Mouse (Mus musculus) fibroblast of lung, adult 2 months (primary cell): ENCODE results near the gene Lag3.

ENCODE experiments used
- DNase-seq: peaks from one replicate; pipeline ENCODE4 v3.0.0-alpha.2; 2011; ENCODE audit warnings: low read depth

The Lag3 gene

GRCm38 (mm10) chr6:124919695-124920317 lies 8.3 kb upstream of the Lag3 start, which contains the start of gene Ptms:
TSS of gene Ptms (minus strand) at chr6:124920103.
- DNase-seq = peak; percentile 97

GRCm38 (mm10) chr6:124918890-124919627 lies 7.6 kb upstream of the Lag3 start:
- no peak for DNase-seq

GRCm38 (mm10) chr6:124918331-124918690 lies 6.8 kb upstream of the Lag3 start:
- no peak for DNase-seq

GRCm38 (mm10) chr6:124917518-124918330 lies 6.2 kb upstream of the Lag3 start:
- peak; percentile 74 for DNase-seq

GRCm38 (mm10) chr6:124916695-124917517 lies 5.4 kb upstream of the Lag3 start:
- DNase-seq = peak; percentile 42

- no peak for DNase-seq
Observed at GRCm38 (mm10) chr6:124915942-124916694, 4.6 kb upstream of the Lag3 start.

DNA sequence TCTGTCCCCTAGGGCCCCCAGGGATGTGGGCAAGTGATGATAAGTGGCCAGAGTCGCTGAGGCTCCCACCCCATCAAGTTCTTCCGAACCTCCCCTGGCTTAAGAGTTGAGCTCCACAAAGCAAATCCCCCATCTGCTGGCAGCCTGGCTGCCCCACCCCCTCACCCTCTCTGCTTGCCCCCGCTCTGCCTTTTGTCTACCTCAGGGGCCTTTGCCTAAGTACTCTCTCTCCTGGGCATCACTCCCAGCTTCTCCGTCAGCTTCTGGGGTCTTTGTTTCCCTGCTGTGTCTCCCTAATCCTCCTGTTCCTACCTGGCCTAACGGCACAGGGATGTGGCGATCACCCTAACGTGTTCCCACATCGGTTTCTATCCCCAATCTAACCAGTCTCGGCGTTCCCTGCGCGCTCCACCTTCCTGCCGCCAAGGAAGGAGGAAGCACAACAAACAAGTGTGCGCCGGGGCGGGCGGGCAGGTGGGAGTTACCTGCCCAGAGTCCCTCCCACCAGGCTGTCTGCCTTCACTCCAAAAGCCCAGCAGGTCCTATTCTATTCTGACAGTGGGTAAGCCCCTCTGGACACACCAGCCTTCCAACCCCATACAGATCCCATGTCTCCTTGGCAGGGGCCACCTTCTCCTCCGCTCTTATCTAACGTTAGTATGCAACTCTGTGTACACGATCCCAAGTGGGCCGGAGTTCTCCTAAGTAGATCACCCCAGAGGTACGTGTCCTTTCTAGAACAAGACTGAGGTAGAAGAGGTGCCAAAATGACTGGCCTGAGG lies 3.8 kb upstream of the Lag3 start:
- no peak for DNase-seq

- DNase-seq = no peak
Observed at GRCm38 (mm10) chr6:124914511-124914910, 3.0 kb upstream of the Lag3 start.

DNA sequence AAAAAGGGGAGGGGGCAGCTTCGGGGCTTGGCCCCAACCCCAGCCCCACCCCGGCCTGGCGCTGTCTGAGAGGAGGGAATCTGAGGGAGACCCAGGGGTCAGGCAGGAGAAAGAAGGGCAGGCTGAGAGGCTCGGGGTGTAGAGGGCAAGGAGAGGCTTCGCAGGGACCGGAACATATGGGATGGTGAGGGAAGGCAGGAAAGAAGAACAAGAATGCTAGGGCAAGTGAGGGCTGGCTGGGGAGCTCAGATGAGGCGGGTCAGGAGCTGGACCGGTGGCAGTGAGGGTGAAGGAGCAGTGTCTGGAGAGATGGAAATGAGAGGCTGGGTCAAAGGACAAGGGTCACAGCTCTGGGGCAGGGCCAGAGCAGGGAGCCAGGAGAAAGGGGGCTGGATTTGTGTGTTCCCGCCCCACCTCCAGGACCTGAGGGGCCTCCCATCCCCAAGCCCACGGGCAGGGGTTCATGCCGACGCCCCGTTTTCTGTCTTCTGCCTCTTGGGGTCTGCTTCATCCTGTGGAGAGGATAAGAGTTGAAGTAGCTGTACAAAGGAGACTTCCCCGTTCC lies 2.3 kb upstream of the Lag3 start:
- DNase-seq = no peak

- DNase-seq = no peak
Observed at GRCm38 (mm10) chr6:124913214-124913613, 1.7 kb upstream of the Lag3 start.

GRCm38 (mm10) chr6:124910032-124910431 lies 1.5 kb downstream of the Lag3 start:
- DNase-seq = no peak

DNA sequence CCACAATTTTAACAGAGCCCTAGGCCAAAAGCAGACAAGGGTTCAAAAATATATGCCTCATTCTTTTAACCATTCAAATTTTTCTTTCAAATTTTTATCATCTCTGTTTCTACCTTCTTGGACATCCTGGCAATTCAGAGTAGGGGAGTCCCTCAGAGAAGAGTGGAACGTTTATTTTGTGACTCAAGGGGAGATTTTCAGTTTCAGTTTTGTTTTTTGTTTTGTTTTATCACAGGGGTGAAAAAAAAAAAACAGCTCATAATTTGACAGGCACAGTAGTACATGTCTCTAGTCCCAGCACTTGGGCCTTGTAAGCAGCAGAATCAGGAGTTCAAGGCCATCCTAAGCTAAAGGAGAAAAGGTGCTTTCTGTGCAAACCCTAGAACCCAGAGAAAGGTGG lies 3.7 kb downstream of the Lag3 start:
- no peak for DNase-seq

DNA sequence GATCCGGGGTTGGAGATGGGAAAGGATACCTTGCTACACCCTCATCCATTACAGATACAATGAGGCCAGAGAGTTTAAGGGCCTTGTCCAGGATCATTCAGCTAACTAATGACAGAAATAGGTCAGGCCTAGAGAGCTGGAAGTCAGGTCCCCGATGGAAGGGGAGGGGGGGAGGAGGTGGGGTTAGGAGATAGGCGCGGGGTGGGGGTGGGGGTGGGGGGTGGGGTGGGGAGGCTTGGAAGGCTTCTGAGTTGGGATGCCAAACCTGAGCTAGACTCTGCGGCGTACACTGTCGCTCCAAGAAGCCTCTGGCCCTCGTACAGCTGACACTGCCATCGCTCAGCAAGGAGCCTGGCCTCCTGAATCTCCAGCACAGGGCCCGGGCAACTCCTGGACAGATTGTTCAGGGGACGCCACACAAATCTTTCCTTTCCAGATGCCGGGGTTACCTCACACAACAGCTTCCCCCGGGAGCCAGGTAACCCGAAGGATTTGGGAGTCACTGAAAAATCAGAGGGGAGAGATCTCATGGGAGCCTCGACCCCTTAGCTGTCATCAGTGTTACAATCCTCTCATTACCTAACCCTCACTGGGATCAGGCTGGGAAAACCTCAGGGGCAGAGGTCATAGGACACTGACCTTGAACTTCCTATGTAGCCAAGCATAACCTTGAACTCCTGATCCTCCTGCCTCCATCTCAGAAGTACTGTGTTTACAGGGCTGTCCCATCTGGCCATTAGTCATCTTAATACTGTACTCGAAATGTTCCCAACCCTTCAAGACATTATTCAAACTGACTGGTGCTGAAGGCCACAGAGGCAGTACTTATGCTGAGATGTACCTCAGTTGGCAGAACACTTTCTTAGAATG lies 6.3 kb downstream of the Lag3 start:
- DNase-seq = no peak

- DNase-seq = peak; percentile 69
Observed at GRCm38 (mm10) chr6:124904161-124904981, 7.1 kb downstream of the Lag3 start.

- DNase-seq = peak; percentile 65
Observed at GRCm38 (mm10) chr6:124903580-124904151, 7.8 kb downstream of the Lag3 start.

DNA sequence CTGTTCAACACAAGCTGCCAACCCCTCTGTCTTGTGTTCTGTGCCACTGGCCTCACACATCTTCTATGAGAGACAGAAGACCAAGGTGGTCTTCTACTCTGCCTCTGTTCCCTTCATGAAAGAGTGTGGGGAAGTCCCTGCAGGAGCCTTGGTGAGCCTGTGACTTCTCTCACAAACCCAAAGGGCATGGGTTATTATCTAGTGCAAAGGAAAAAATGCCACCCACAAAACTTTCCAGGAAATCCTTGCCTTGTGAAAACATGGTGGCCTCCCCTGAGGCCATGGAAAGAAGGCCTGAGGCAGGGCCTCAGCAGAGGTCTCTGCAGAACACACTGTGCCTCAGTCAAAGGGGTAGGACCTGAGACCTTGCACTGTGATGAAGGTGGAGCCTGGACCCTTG lies 9.7 kb downstream of the Lag3 start:
- DNase-seq = no peak

- DNase-seq = no peak
Observed at GRCm38 (mm10) chr6:124900801-124901480, 10.6 kb downstream of the Lag3 start.
